Mouse (Mus musculus) CD4-positive, CD25-positive, alpha-beta regulatory T cell, adult 2 months (primary cell): ENCODE measurements around the gene Acsl3.

Experiments used
- DNase-seq: peaks from one replicate; pipeline ENCODE4 v3.0.0-alpha.2; 2012; ENCODE audit warnings: low read depth, low spot score

Gene Acsl3

GRCm38 (mm10) chr1:78657671-78658440 is at the start of gene Acsl3, which contains the start of gene Utp14b:
Gene Acsl3, plus strand, starts transcription at chr1:78657825.
Gene Utp14b, plus strand, starts transcription at chr1:78658038.
- DNase-seq: peak; percentile 92

- DNase-seq: no peak
Observed at GRCm38 (mm10) chr1:78609134-78609907, 48.3 kb upstream of the Acsl3 start.

GRCm38 (mm10) chr1:78611039-78611438 is 46.6 kb upstream of the Acsl3 start:
- no peak for DNase-seq

- no peak for DNase-seq
Observed at GRCm38 (mm10) chr1:78612959-78613358, 44.7 kb upstream of the Acsl3 start.

- no peak for DNase-seq
Observed at GRCm38 (mm10) chr1:78624352-78624751, 33.3 kb upstream of the Acsl3 start.

- no peak for DNase-seq
Observed at GRCm38 (mm10) chr1:78634486-78634885, 23.1 kb upstream of the Acsl3 start.

- DNase-seq: no peak
Observed at GRCm38 (mm10) chr1:78640871-78641270, 16.8 kb upstream of the Acsl3 start.

GRCm38 (mm10) chr1:78641791-78642190 is 15.8 kb upstream of the Acsl3 start:
- DNase-seq: no peak

- DNase-seq: no peak
Observed at GRCm38 (mm10) chr1:78642197-78642596, 15.4 kb upstream of the Acsl3 start.

GRCm38 (mm10) chr1:78647317-78647885 is 10.2 kb upstream of the Acsl3 start:
- DNase-seq: no peak

- no peak for DNase-seq
Observed at GRCm38 (mm10) chr1:78649269-78650061, 8.2 kb upstream of the Acsl3 start.

GRCm38 (mm10) chr1:78656472-78656871 is 1.2 kb upstream of the Acsl3 start:
- no peak for DNase-seq

GRCm38 (mm10) chr1:78657021-78657629 is 500 bp upstream of the Acsl3 start:
- DNase-seq: no peak

- peak; percentile 18 for DNase-seq
Observed at GRCm38 (mm10) chr1:78658441-78659269, 1.0 kb downstream of the Acsl3 start.

- DNase-seq: no peak
Observed at GRCm38 (mm10) chr1:78659270-78659823, 1.7 kb downstream of the Acsl3 start.

GRCm38 (mm10) chr1:78664326-78664725 is 6.7 kb downstream of the Acsl3 start:
- DNase-seq: no peak

GRCm38 (mm10) chr1:78665954-78666499 is 8.4 kb downstream of the Acsl3 start:
- DNase-seq: no peak

GRCm38 (mm10) chr1:78666585-78666984 is 9.0 kb downstream of the Acsl3 start:
- no peak for DNase-seq

GRCm38 (mm10) chr1:78682291-78682690 is 24.7 kb downstream of the Acsl3 start:
- peak; percentile 12 for DNase-seq

- DNase-seq: peak; percentile 6
Observed at GRCm38 (mm10) chr1:78684128-78684527, 26.5 kb downstream of the Acsl3 start.
